Mouse (Mus musculus) left cerebral cortex, postnatal 36 days (tissue): ENCODE results near the gene Scrn1. TPM values are rescaled to one million over a fixed set of nuclear protein-coding genes. Genes with fewer than 3 reads are reported as not detected.

ENCODE experiments used
- total RNA-seq, 2 experiments: library from RNA; stranded (reverse); gene quantifications; 2 replicates each; pipeline ENCODE4 v1.2.3; 2021

Scrn1 gene
- total RNA-seq, 2 experiments from 2014 or later, result 145 to 155 TPM

Other genes starting within 250 kb of the Scrn1 start
- 1 to 10 TPM; 1.4 to 1.8 TPM for gene Prr15, start 240.7 kb downstream of the Scrn1 start, total RNA-seq
- gene Wipf3, start 136.9 kb downstream of the Scrn1 start, total RNA-seq, result 100 to 1,000 TPM in 1 of 2 experiments, 10 to 100 TPM in 1; 72.1 to 106 TPM
- gene Plekha8, start 28.6 kb upstream of the Scrn1 start, total RNA-seq, result 10 to 100 TPM; 12.3 to 12.6 TPM
- gene Fkbp14, start 30.8 kb upstream of the Scrn1 start, total RNA-seq, result 1 to 10 TPM; 7.3 to 9.9 TPM
- gene Mturn, start 115.1 kb upstream of the Scrn1 start, total RNA-seq, result 10 to 100 TPM; 93.9 to 96.4 TPM